Mouse (Mus musculus): Measurements from ENCODE around the gene Zp3. TPM values are rescaled to one million over a fixed set of nuclear protein-coding genes. Genes with fewer than 3 reads are reported as not detected.

Gene Zp3
- polyA plus RNA-seq, 1 experiment from 2014 or later = not detected

DNA sequence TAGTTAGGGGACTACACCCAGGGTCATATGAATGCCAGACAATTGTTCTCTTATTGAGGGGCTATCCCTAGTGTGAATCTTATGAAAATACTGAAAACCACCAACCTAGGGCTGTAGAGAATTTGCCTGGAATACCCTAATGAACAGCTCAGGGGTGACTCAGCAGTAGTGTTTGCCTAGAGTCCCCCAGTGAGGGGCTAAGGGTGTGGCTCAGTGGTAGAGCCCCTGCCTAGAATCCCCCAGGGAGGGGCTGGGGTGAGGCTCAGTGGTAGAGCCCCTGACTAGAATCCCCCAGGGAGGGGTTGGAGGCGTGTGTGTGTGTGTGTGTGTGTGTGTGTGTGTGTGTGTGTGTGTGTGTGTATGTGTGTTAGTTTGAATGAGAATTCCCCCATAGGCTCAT lies 56.8 kb downstream of the Zp3 start:
- no peak overlapping the region for H3K4me3 ChIP-seq
- no peak overlapping the region for H3K9ac ChIP-seq
- no peaks in the 10 kb centered on the region for H3K27me3 ChIP-seq
- H3K4me2 ChIP-seq = no peak overlapping the region
- H3K4me1 ChIP-seq = peaks cover 7% of the 10 kb centered on the region; the same call in 1 of the 2 replicates
- 63% methylated on average over 1 of the region's 1 CpGs for WGBS
- no peak for ATAC-seq (ENCODE audit: insufficient number of reproducible peaks, insufficient read depth, low FRiP score, low TSS enrichment, low read depth)
- H3K27ac ChIP-seq = no peak overlapping the region
- H3K9me3 ChIP-seq = no peaks in the 10 kb centered on the region
- H3K36me3 ChIP-seq = peaks cover 13% of the 10 kb centered on the region

Other genes with a start within 250 kb of the Zp3 start
- 39.4 and 46.8 TPM in 2 replicates for gene Tmem120a, start 235.7 kb upstream of the Zp3 start, polyA plus RNA-seq (2015; fragmentation: Nextera tagmentation; extraction: Ambion mirVana)
- 0.31 TPM in 1 of 2 replicates, not detected in the other for gene Styxl1, start 201.7 kb upstream of the Zp3 start, polyA plus RNA-seq (2015; fragmentation: Nextera tagmentation; extraction: Ambion mirVana)
- gene Mdh2, start 201.6 kb upstream of the Zp3 start, polyA plus RNA-seq (2015; fragmentation: Nextera tagmentation; extraction: Ambion mirVana) = 432 and 479 TPM in 2 replicates
- 1.1 and 1.5 TPM in 2 replicates for gene Srrm3, start 173.2 kb upstream of the Zp3 start, polyA plus RNA-seq (2015; fragmentation: Nextera tagmentation; extraction: Ambion mirVana)
- gene Hspb1, start 92.2 kb upstream of the Zp3 start, polyA plus RNA-seq (2015; fragmentation: Nextera tagmentation; extraction: Ambion mirVana) = 107 and 149 TPM in 2 replicates
- 164 and 178 TPM in 2 replicates for gene Ywhag, start 45.5 kb upstream of the Zp3 start, polyA plus RNA-seq (2015; fragmentation: Nextera tagmentation; extraction: Ambion mirVana)
- gene Ssc4d, start 5.6 kb upstream of the Zp3 start, polyA plus RNA-seq (2015; fragmentation: Nextera tagmentation; extraction: Ambion mirVana) = 3.9 TPM in 2 replicates
- 31.0 and 34.8 TPM in 2 replicates for gene Dtx2, start 14.7 kb downstream of the Zp3 start, polyA plus RNA-seq (2015; fragmentation: Nextera tagmentation; extraction: Ambion mirVana)
- 0.06 and 0.29 TPM in 2 replicates for gene Upk3b, start 58.4 kb downstream of the Zp3 start, polyA plus RNA-seq (2015; fragmentation: Nextera tagmentation; extraction: Ambion mirVana)
- gene Upk3bl, start 74.4 kb downstream of the Zp3 start, polyA plus RNA-seq (2015; fragmentation: Nextera tagmentation; extraction: Ambion mirVana) = 6.2 and 6.3 TPM in 2 replicates
- gene Rasa4, start 103.8 kb downstream of the Zp3 start, polyA plus RNA-seq (2015; fragmentation: Nextera tagmentation; extraction: Ambion mirVana) = 10.8 and 12.7 TPM in 2 replicates
- 218 and 243 TPM in 2 replicates for gene Polr2j, start 136.5 kb downstream of the Zp3 start, polyA plus RNA-seq (2015; fragmentation: Nextera tagmentation; extraction: Ambion mirVana)
- gene Lrwd1, start 156.0 kb downstream of the Zp3 start, polyA plus RNA-seq (2015; fragmentation: Nextera tagmentation; extraction: Ambion mirVana) = 41.7 and 42.1 TPM in 2 replicates
- gene Alkbh4, start 156.0 kb downstream of the Zp3 start, polyA plus RNA-seq (2015; fragmentation: Nextera tagmentation; extraction: Ambion mirVana) = 26.1 and 27.1 TPM in 2 replicates
- gene Orai2, start 190.6 kb downstream of the Zp3 start, polyA plus RNA-seq (2015; fragmentation: Nextera tagmentation; extraction: Ambion mirVana) = 13.3 and 17.7 TPM in 2 replicates
- 53.0 and 57.5 TPM in 2 replicates for gene Prkrip1, start 218.9 kb downstream of the Zp3 start, polyA plus RNA-seq (2015; fragmentation: Nextera tagmentation; extraction: Ambion mirVana)

Measured in embryonic facial prominence, embryonic 13.5 days (tissue).